Mouse (Mus musculus): ENCODE data around the gene Tmem104. TPM values are rescaled to one million over a fixed set of nuclear protein-coding genes. Genes with fewer than 3 reads are reported as not detected.

Tmem104 gene
- polyA plus RNA-seq, 1 experiment = 15.5 TPM

DNA sequence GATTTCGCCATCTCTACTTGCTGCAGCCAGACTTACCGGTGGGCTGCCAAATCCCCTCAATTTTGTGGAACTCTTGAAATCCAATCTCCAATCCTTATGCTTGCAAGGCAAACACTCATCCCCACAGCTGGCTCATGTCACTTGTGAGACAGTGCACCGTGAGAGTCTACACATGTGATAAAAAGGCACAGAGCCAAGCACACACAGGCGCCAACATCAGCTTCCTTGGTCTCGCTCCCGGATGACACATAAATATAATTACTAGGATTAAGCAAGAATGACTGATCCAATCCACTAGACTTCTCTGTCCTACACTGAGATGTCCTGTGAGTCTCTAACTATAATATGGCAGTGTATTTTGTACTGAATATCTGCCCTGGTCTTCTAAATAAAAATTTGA, 103.6 kb downstream of the Tmem104 start:
- TF ChIP-seq CEBPB (IDR thresholded peaks at IDR 0.05; ENCODE audit: insufficient read depth, poor library complexity, severe bottlenecking) = peak; percentile 73
- peak; percentile 18 for TF ChIP-seq TCF12 (IDR thresholded peaks at IDR 0.05; ENCODE audit: insufficient read depth, poor library complexity, severe bottlenecking)
- TF ChIP-seq POLR2A (IDR thresholded peaks at IDR 0.05; ENCODE audit: insufficient read length, low read depth) = no peak
- TF ChIP-seq MYOD1 (IDR thresholded peaks at IDR 0.05; ENCODE audit: control insufficient read depth in 1 of 3, insufficient read length in 2 of 3, low read depth in 2 of 3) = peak in 1 of 3 experiments; percentile 25
- no peaks in the 10 kb centered on the region for H3K27me3 ChIP-seq (ENCODE audit: control insufficient read depth, insufficient read depth, insufficient read length)
- no peak overlapping the region for H3ac ChIP-seq (ENCODE audit: control insufficient read depth, insufficient read length)
- no peak overlapping the region for H3K4me3 ChIP-seq
- peak overlapping the region; percentile 63 for H3K4me2 ChIP-seq (ENCODE audit: low read depth)
- H3K36me3 ChIP-seq (ENCODE audit: control insufficient read depth, insufficient read depth) = no peaks in the 10 kb centered on the region
- no peaks in the 10 kb centered on the region for H3K79me2 ChIP-seq (ENCODE audit: control insufficient read depth, insufficient read depth)

DNA sequence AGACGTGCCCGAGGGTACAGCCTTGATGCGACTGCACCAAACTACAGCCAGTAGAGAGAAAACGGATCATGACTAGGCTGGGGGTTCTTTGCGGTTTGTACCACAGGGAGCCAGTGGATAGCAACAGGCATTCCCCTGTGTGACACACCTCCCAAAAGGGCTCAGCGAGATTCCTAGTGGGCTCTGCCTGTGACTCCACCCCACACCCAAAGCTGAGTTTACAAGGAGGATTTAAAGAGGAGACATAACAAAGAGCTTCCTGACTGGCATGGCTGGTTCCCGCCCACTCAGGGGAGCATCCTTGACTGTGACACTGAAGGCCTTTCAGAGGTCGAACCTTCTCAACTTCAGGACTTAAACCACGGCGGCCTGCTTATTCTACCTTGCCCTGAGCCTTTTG, 104.2 kb downstream of the Tmem104 start:
- no peaks in the 10 kb centered on the region for H3K79me2 ChIP-seq (ENCODE audit: control insufficient read depth, insufficient read depth)
- H3ac ChIP-seq (ENCODE audit: control insufficient read depth, insufficient read length) = no peak overlapping the region
- H3K4me3 ChIP-seq = no peak overlapping the region
- no peaks in the 10 kb centered on the region for H3K36me3 ChIP-seq (ENCODE audit: control insufficient read depth, insufficient read depth)
- no peaks in the 10 kb centered on the region for H3K27me3 ChIP-seq (ENCODE audit: control insufficient read depth, insufficient read depth, insufficient read length)
- H3K4me2 ChIP-seq (ENCODE audit: low read depth) = peak overlapping the region; percentile 63
- no peak for TF ChIP-seq MAX (IDR thresholded peaks at IDR 0.05; ENCODE audit: low read depth)
- no peak for TF ChIP-seq CEBPB (IDR thresholded peaks at IDR 0.05; ENCODE audit: insufficient read depth, poor library complexity, severe bottlenecking)
- TF ChIP-seq E2F4 (IDR thresholded peaks at IDR 0.05; ENCODE audit: insufficient read depth) = no peak
- no peak for TF ChIP-seq MYOD1 (IDR thresholded peaks at IDR 0.05; ENCODE audit: control insufficient read depth in 1 of 3, insufficient read length in 2 of 3, low read depth in 2 of 3)
- TF ChIP-seq POLR2AphosphoS2 (IDR thresholded peaks at IDR 0.05; ENCODE audit: insufficient read length, low read depth) = no peak
- peak in 1 of 3 experiments; percentile 26 for TF ChIP-seq MYOG (IDR thresholded peaks at IDR 0.05; ENCODE audit: control insufficient read depth in 1 of 3, insufficient read depth in 1 of 3, insufficient read length in 2 of 3, low read depth in 2 of 3)
- TF ChIP-seq REST (IDR thresholded peaks at IDR 0.05; ENCODE audit: insufficient read depth, insufficient read length) = no peak

DNA sequence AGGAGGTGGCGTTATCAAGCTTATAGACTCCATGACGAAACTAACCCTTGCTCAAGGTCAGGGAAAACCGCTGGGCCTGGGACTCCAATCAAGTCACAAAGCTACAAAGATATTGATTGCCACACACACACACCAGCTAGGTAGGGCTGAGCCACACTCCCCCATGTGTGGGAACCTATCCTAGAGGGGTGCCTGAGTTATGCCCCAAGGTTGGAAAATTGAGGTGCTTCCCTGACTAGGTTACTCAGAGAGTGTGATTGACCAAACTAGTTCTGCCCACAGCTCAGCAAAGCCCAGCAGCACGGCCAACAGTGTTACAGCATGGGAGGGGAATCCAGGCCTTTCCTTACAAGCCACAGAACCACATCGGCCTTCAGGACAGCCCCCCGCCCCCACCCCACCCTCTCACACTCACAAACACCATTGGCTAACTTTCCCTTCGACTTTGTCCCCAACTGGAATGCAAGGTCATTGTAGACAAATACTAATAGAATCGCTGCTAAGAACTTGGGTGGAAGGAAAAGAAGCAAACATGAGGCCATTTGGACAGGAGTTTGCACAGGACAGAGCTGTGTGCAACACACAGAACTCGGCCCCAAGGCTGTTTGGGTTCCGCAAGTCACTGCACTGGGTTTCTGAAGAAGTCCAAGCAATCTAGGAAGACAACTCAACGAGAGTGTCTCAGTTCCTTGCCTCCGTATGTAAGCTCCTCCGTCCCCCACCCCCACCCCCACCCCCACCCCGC, 105.5 kb downstream of the Tmem104 start:
- Histone ChIP-seq H3K79me2 (ENCODE audit: control insufficient read depth, insufficient read depth) (no peaks in the 10 kb centered on the region), H3K4me3 (no peak overlapping the region), H3ac (ENCODE audit: control insufficient read depth, insufficient read length) (no peak overlapping the region), H3K27me3 (ENCODE audit: control insufficient read depth, insufficient read depth, insufficient read length) (no peaks in the 10 kb centered on the region), H3K36me3 (ENCODE audit: control insufficient read depth, insufficient read depth) (no peaks in the 10 kb centered on the region), H3K4me2 (ENCODE audit: low read depth) (no peak overlapping the region)
- TF ChIP-seq USF1 (IDR thresholded peaks at IDR 0.05; ENCODE audit: low read depth) (no peak), MYOG (IDR thresholded peaks at IDR 0.05; ENCODE audit: control insufficient read depth in 1 of 3, insufficient read depth in 1 of 3, insufficient read length in 2 of 3, low read depth in 2 of 3) (no peak), TCF3 (IDR thresholded peaks at IDR 0.05; ENCODE audit: insufficient read length, low read depth) (no peak), POLR2AphosphoS2 (IDR thresholded peaks at IDR 0.05; ENCODE audit: insufficient read length, low read depth) (no peak), CEBPB (IDR thresholded peaks at IDR 0.05; ENCODE audit: insufficient read depth, poor library complexity, severe bottlenecking) (no peak), TCF12 (IDR thresholded peaks at IDR 0.05; ENCODE audit: insufficient read depth, poor library complexity, severe bottlenecking) (no peak), POLR2A (IDR thresholded peaks at IDR 0.05; ENCODE audit: insufficient read length, low read depth) (no peak), SRF (IDR thresholded peaks at IDR 0.05; ENCODE audit: control insufficient read depth, insufficient read length, low read depth) (no peak), MYOD1 (IDR thresholded peaks at IDR 0.05; ENCODE audit: control insufficient read depth in 1 of 3, insufficient read length in 2 of 3, low read depth in 2 of 3) (no peak), E2F4 (IDR thresholded peaks at IDR 0.05; ENCODE audit: insufficient read depth) (no peak), REST (IDR thresholded peaks at IDR 0.05; ENCODE audit: insufficient read depth, insufficient read length) (no peak), MAX (IDR thresholded peaks at IDR 0.05; ENCODE audit: low read depth) (no peak)

DNA sequence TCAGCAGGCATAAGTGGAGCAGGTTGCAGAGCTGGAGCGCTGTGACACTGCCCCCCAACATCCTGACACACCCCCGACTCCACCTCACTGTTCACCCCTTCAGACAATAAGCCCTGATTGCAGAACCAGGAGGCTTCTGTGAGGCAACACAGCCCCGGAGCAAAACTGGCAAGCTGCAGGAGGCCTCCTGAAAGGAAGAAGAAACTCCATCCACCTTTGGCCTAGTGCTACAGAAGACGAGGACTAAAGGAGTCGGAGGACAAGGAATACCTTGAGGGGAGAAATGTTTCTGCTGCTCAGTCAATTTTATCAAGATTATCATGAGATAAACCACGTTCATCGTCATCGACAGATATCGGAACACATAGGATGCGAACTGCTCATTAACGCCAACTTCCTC, 108.7 kb downstream of the Tmem104 start:
- TF ChIP-seq CEBPB (IDR thresholded peaks at IDR 0.05; ENCODE audit: insufficient read depth, poor library complexity, severe bottlenecking) (no peak), MAX (IDR thresholded peaks at IDR 0.05; ENCODE audit: low read depth) (no peak), POLR2A (IDR thresholded peaks at IDR 0.05; ENCODE audit: insufficient read length, low read depth) (no peak), E2F4 (IDR thresholded peaks at IDR 0.05; ENCODE audit: insufficient read depth) (no peak), POLR2AphosphoS2 (IDR thresholded peaks at IDR 0.05; ENCODE audit: insufficient read length, low read depth) (no peak), SRF (IDR thresholded peaks at IDR 0.05; ENCODE audit: control insufficient read depth, insufficient read length, low read depth) (no peak), REST (IDR thresholded peaks at IDR 0.05; ENCODE audit: insufficient read depth, insufficient read length) (no peak), TCF3 (IDR thresholded peaks at IDR 0.05; ENCODE audit: insufficient read length, low read depth) (no peak), MYOG (IDR thresholded peaks at IDR 0.05; ENCODE audit: control insufficient read depth in 1 of 3, insufficient read depth in 1 of 3, insufficient read length in 2 of 3, low read depth in 2 of 3) (no peak), USF1 (IDR thresholded peaks at IDR 0.05; ENCODE audit: low read depth) (no peak), TCF12 (IDR thresholded peaks at IDR 0.05; ENCODE audit: insufficient read depth, poor library complexity, severe bottlenecking) (no peak), MYOD1 (IDR thresholded peaks at IDR 0.05; ENCODE audit: control insufficient read depth in 1 of 3, insufficient read length in 2 of 3, low read depth in 2 of 3) (no peak)
- no peaks in the 10 kb centered on the region for H3K36me3 ChIP-seq (ENCODE audit: control insufficient read depth, insufficient read depth)
- H3K27me3 ChIP-seq (ENCODE audit: control insufficient read depth, insufficient read depth, insufficient read length) = no peaks in the 10 kb centered on the region

More for the DNA sequence above, 108.7 kb downstream of the Tmem104 start:
- no peak overlapping the region for H3ac ChIP-seq (ENCODE audit: control insufficient read depth, insufficient read length)
- H3K4me3 ChIP-seq = no peak overlapping the region
- H3K4me2 ChIP-seq (ENCODE audit: low read depth) = no peak overlapping the region
- H3K79me2 ChIP-seq (ENCODE audit: control insufficient read depth, insufficient read depth) = no peaks in the 10 kb centered on the region

Other genes starting within 250 kb of the Tmem104 start
- gene Cd300c, start 218.3 kb upstream of the Tmem104 start, polyA plus RNA-seq (2012; fragmentation: generic; extraction: Trizol) = not detected
- not detected for gene Cd300ld, start 197.6 kb upstream of the Tmem104 start, polyA plus RNA-seq (2012; fragmentation: generic; extraction: Trizol)
- gene Cd300c2, start 185.6 kb upstream of the Tmem104 start, polyA plus RNA-seq (2012; fragmentation: generic; extraction: Trizol) = not detected
- gene Cd300ld2, start 171.3 kb upstream of the Tmem104 start, polyA plus RNA-seq (2012; fragmentation: generic; extraction: Trizol) = not detected
- gene Cd300ld4, start 160.5 kb upstream of the Tmem104 start, polyA plus RNA-seq (2012; fragmentation: generic; extraction: Trizol) = not detected
- gene Cd300ld5, start 149.7 kb upstream of the Tmem104 start, polyA plus RNA-seq (2012; fragmentation: generic; extraction: Trizol) = 0.16 TPM
- not detected for gene Cd300ld3, start 139.1 kb upstream of the Tmem104 start, polyA plus RNA-seq (2012; fragmentation: generic; extraction: Trizol)
- not detected for gene Cd300e, start 125.3 kb upstream of the Tmem104 start, polyA plus RNA-seq (2012; fragmentation: generic; extraction: Trizol)
- gene Rab37, start 96.1 kb upstream of the Tmem104 start, polyA plus RNA-seq (2012; fragmentation: generic; extraction: Trizol) = 0.02 TPM
- gene Cd300lf, start 53.5 kb upstream of the Tmem104 start, polyA plus RNA-seq (2012; fragmentation: generic; extraction: Trizol) = not detected
- gene Slc9a3r1, start 24.1 kb upstream of the Tmem104 start, polyA plus RNA-seq (2012; fragmentation: generic; extraction: Trizol) = 16.1 TPM
- 22.6 TPM for gene Nat9, start 372 bp downstream of the Tmem104 start, polyA plus RNA-seq (2012; fragmentation: generic; extraction: Trizol)
- not detected for gene Grin2c, start 79.8 kb downstream of the Tmem104 start, polyA plus RNA-seq (2012; fragmentation: generic; extraction: Trizol)
- 13.9 TPM for gene Fdxr, start 89.6 kb downstream of the Tmem104 start, polyA plus RNA-seq (2012; fragmentation: generic; extraction: Trizol)
- 0.62 TPM for gene Fads6, start 110.2 kb downstream of the Tmem104 start, polyA plus RNA-seq (2012; fragmentation: generic; extraction: Trizol)
- gene Otop2, start 119.7 kb downstream of the Tmem104 start, polyA plus RNA-seq (2012; fragmentation: generic; extraction: Trizol) = 0.01 TPM
- 0.16 TPM for gene Ush1g, start 134.6 kb downstream of the Tmem104 start, polyA plus RNA-seq (2012; fragmentation: generic; extraction: Trizol)
- gene Otop3, start 147.2 kb downstream of the Tmem104 start, polyA plus RNA-seq (2012; fragmentation: generic; extraction: Trizol) = not detected
- gene Hid1, start 180.3 kb downstream of the Tmem104 start, polyA plus RNA-seq (2012; fragmentation: generic; extraction: Trizol) = 63.1 TPM
- gene Cdr2l, start 194.4 kb downstream of the Tmem104 start, polyA plus RNA-seq (2012; fragmentation: generic; extraction: Trizol) = 52.8 TPM
- gene Mrpl58, start 216.3 kb downstream of the Tmem104 start, polyA plus RNA-seq (2012; fragmentation: generic; extraction: Trizol) = 201 TPM
- gene Atp5h, start 232.5 kb downstream of the Tmem104 start, polyA plus RNA-seq (2012; fragmentation: generic; extraction: Trizol) = 693 TPM
- 27.3 TPM for gene Kctd2, start 232.6 kb downstream of the Tmem104 start, polyA plus RNA-seq (2012; fragmentation: generic; extraction: Trizol)

Measured in myocyte (in vitro differentiated cells).